Mouse (Mus musculus): Measurements from ENCODE around the gene Pla2g4b. TPM values are rescaled to one million over a fixed set of nuclear protein-coding genes. Genes with fewer than 3 reads are reported as not detected.
A peak's percentile ranks its signal among the peaks of the same experiment; 100 is the strongest.

The Pla2g4b gene
- polyA plus RNA-seq, 1 experiment: 3.3 TPM

DNA sequence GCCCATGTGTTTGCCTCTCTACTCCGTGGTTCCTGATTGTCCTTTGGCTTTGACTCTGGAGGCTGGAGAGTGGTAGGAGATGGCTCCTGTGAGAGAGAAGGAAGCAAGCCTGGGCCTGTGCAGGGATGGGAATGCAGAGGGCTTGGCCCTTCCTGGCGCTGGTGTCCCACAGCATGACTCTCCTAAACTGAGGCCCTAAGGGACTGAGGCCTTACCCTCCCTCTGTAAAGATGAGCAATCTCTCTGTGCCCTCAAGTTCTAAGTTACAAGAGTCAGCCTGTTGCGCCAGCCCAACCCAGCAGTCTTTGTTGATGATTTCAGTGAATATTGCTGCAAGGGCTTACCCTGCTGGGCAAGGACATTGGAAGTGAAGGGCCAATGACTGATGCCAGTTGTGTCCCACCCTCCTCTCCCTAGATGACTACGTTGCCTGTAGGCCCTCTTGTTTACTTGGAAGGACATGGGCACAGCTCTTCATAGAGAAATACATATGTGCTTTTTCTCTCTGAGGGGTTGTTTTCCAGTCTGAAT lies 25.5 kb upstream of the Pla2g4b start:
- H3K4me1 ChIP-seq (ENCODE audit: control insufficient read depth, insufficient read depth, low read length): no peaks in the 10 kb centered on the region; the same call in 1 of the 2 replicates
- WGBS: 77% methylated on average over 4 of the region's 4 CpGs
- no peak overlapping the region for H3K27ac ChIP-seq (ENCODE audit: control insufficient read depth, insufficient read depth, low read depth, low read length, poor library complexity)
- TF ChIP-seq POLR2A (IDR thresholded peaks at IDR 0.05; ENCODE audit: borderline replicate concordance, control insufficient read depth, low read depth, low read length) (no peak), CTCF (IDR thresholded peaks at IDR 0.05; ENCODE audit: control insufficient read depth, insufficient read depth, low read length) (no peak)
- no peak overlapping the region for H3K4me3 ChIP-seq (replicated peaks; ENCODE audit: control insufficient read depth, low read depth, low read length)

DNA sequence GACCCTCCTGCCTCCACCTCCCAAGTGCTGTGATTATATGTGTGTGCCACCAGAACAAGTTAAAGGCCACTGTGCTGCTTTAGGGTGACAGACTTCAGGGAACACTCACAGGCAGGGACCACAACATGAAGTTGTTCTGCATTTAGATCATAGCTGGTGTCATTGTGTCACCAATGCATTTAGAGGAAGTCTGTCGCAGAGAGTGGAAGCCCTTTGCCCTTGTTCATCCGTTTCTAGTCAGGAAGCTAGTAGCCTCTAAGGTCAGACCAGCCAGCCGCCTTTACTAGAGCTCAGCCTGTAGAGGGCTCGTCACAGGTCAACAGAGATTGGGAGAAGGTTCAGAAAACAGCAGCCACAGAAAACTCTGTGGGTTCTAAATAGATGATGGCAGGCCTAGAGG lies 24.5 kb upstream of the Pla2g4b start:
- H3K4me1 ChIP-seq (ENCODE audit: control insufficient read depth, insufficient read depth, low read length): no peaks in the 10 kb centered on the region; the same call in 1 of the 2 replicates
- TF ChIP-seq POLR2A (IDR thresholded peaks at IDR 0.05; ENCODE audit: borderline replicate concordance, control insufficient read depth, low read depth, low read length) (no peak), CTCF (IDR thresholded peaks at IDR 0.05; ENCODE audit: control insufficient read depth, insufficient read depth, low read length) (no peak)
- no peak overlapping the region for H3K4me3 ChIP-seq (replicated peaks; ENCODE audit: control insufficient read depth, low read depth, low read length)
- no peak overlapping the region for H3K27ac ChIP-seq (ENCODE audit: control insufficient read depth, insufficient read depth, low read depth, low read length, poor library complexity)
- 9% methylated on average over 4 of the region's 4 CpGs for WGBS

DNA sequence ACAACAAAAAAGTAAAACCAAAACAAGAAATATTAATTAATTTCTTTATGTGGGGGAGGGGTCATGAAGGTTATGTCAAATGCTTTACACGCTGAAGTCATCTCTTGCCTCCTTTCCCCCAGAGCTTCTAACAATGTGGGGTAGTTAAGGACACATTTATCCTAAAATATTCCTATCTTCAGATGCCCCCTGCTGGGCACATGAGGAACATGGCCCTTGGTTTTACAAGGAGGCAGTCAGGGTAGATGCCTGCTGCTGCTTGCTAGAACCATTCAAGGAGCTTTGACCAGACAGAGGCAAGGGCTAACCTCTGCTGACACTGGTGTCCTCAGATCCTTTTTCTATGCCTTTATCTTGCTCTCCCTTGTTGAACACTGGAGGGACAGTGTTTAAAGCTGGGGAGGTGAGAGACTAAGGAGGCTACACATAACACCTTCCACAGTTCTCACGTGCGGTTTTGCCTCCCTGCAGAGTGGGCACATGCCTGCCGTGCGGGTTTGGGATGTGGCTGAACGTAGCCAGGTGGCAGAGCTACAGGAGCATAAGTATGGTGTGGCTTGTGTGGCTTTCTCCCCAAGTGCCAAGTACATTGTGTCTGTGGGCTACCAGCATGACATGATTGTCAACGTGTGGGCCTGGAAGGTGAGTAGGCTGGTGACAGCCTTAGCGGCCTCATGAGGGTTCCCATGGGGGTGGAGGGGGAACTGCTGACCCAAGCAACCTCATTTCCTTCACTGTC lies 21.6 kb upstream of the Pla2g4b start:
- H3K27ac ChIP-seq (ENCODE audit: control insufficient read depth, insufficient read depth, low read depth, low read length, poor library complexity): no peak overlapping the region
- H3K4me3 ChIP-seq (replicated peaks; ENCODE audit: control insufficient read depth, low read depth, low read length): no peak overlapping the region
- 80% methylated on average over 8 of the region's 8 CpGs for WGBS
- no peak for TF ChIP-seq POLR2A (IDR thresholded peaks at IDR 0.05; ENCODE audit: borderline replicate concordance, control insufficient read depth, low read depth, low read length)
- TF ChIP-seq CTCF (IDR thresholded peaks at IDR 0.05; ENCODE audit: control insufficient read depth, insufficient read depth, low read length): peak; percentile 44
- H3K4me1 ChIP-seq (ENCODE audit: control insufficient read depth, insufficient read depth, low read length): no peaks in the 10 kb centered on the region; the same call in 1 of the 2 replicates

DNA sequence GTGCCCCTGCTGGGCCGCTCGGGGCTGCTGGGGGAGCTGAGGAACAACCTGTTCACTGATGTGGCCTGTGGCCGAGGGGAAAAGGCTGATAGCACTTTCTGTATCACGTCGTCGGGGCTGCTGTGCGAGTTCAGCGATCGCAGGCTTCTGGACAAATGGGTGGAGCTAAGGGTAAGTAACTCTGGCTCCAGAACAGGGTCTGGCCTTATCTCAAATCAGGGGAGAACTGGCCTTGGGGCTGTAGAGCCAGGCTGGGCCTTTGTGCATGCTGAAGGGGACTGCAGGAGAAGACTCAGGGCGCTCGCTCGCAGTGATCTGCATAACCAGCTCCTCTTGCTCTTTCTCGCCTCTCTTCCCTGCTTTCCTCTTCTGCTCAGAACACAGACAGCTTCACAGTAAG lies 20.3 kb upstream of the Pla2g4b start:
- Histone ChIP-seq H3K4me1 (ENCODE audit: control insufficient read depth, insufficient read depth, low read length) (no peaks in the 10 kb centered on the region), H3K4me3 (replicated peaks; ENCODE audit: control insufficient read depth, low read depth, low read length) (no peak overlapping the region), H3K27ac (ENCODE audit: control insufficient read depth, insufficient read depth, low read depth, low read length, poor library complexity) (no peak overlapping the region)
- TF ChIP-seq POLR2A (IDR thresholded peaks at IDR 0.05; ENCODE audit: borderline replicate concordance, control insufficient read depth, low read depth, low read length): no peak
- TF ChIP-seq CTCF (IDR thresholded peaks at IDR 0.05; ENCODE audit: control insufficient read depth, insufficient read depth, low read length): no peak
- WGBS: 82% methylated on average over 13 of the region's 13 CpGs

DNA sequence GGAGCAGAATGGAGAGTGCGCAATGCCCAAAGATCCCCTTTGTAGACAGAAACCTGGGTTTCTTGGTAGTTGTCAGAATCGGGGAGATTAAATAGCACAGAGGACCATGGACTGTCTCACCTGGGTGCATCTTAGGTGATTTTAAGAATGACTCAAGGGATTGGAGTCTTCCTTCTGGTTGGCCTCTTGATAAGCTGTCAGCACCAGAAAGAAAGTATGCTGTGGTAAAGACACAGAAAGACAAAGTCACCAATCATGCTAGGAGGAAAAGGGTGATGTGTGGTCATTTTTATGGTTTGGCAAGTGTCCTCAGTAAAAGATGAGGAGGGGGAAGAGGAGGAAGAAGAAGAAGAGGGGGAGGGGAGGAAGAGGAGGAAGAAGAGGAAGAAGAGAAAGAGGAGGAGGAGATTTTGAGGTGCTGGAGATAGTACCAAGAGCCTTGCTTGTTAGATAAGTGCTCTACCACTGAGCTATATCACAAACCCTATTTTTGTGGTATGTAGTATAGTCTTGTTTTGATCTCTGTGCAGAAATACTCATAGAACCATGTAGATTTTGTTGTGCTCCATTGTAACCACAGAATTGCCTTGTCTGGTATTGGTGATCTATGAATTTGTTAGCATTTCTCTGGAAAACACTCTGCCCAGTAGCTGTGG lies 19.3 kb upstream of the Pla2g4b start:
- Histone ChIP-seq H3K4me3 (replicated peaks; ENCODE audit: control insufficient read depth, low read depth, low read length) (no peak overlapping the region), H3K4me1 (ENCODE audit: control insufficient read depth, insufficient read depth, low read length) (no peaks in the 10 kb centered on the region), H3K27ac (ENCODE audit: control insufficient read depth, insufficient read depth, low read depth, low read length, poor library complexity) (no peak overlapping the region)
- TF ChIP-seq POLR2A (IDR thresholded peaks at IDR 0.05; ENCODE audit: borderline replicate concordance, control insufficient read depth, low read depth, low read length) (no peak), CTCF (IDR thresholded peaks at IDR 0.05; ENCODE audit: control insufficient read depth, insufficient read depth, low read length) (no peak)
- 92% methylated on average over 2 of the region's 2 CpGs for WGBS

DNA sequence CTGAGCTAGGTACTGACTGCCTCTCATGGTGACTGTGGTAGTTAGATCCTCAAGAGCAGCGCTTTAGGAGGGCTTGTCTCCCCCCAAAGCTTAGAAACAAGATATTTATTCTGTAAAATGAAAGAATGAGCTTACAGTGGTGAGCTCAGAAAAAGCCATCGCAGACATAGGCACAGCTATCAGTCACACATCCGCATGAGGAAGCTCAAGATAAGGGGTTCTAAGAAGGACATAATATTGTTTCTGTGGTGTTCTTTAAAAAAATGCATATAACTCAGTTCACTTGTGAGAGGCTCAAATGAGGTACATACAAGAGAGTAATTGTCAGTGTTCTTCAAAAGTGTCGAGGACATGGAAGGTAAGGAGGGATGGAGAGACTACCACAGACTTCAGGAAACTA lies 17.3 kb upstream of the Pla2g4b start:
- WGBS: 67% methylated on average over 4 of the region's 4 CpGs
- Histone ChIP-seq H3K4me1 (ENCODE audit: control insufficient read depth, insufficient read depth, low read length) (no peaks in the 10 kb centered on the region), H3K27ac (ENCODE audit: control insufficient read depth, insufficient read depth, low read depth, low read length, poor library complexity) (no peak overlapping the region), H3K4me3 (replicated peaks; ENCODE audit: control insufficient read depth, low read depth, low read length) (no peak overlapping the region)
- TF ChIP-seq POLR2A (IDR thresholded peaks at IDR 0.05; ENCODE audit: borderline replicate concordance, control insufficient read depth, low read depth, low read length) (no peak), CTCF (IDR thresholded peaks at IDR 0.05; ENCODE audit: control insufficient read depth, insufficient read depth, low read length) (no peak)

DNA sequence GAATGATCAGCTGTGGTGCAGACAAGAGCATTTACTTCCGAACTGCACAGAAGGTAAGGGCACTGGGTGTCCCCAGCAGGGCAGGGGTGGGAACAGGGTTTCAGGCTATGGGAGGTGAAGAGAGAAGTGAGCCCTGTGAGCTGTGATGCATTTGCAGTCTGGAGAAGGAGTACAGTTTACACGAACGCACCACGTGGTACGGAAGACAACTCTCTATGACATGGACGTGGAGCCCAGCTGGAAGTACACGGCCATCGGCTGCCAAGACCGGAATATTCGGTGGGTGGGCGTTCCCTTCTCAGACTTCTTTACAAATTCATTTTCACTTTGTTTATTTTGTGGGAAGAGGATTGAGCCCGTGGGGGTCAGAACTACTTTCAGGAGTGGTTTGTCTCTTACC lies 15.6 kb upstream of the Pla2g4b start:
- 90% methylated on average over 12 of the region's 12 CpGs for WGBS
- TF ChIP-seq POLR2A (IDR thresholded peaks at IDR 0.05; ENCODE audit: borderline replicate concordance, control insufficient read depth, low read depth, low read length) (no peak), CTCF (IDR thresholded peaks at IDR 0.05; ENCODE audit: control insufficient read depth, insufficient read depth, low read length) (no peak)
- H3K27ac ChIP-seq (ENCODE audit: control insufficient read depth, insufficient read depth, low read depth, low read length, poor library complexity): no peak overlapping the region
- H3K4me1 ChIP-seq (ENCODE audit: control insufficient read depth, insufficient read depth, low read length): no peaks in the 10 kb centered on the region
- H3K4me3 ChIP-seq (replicated peaks; ENCODE audit: control insufficient read depth, low read depth, low read length): no peak overlapping the region

DNA sequence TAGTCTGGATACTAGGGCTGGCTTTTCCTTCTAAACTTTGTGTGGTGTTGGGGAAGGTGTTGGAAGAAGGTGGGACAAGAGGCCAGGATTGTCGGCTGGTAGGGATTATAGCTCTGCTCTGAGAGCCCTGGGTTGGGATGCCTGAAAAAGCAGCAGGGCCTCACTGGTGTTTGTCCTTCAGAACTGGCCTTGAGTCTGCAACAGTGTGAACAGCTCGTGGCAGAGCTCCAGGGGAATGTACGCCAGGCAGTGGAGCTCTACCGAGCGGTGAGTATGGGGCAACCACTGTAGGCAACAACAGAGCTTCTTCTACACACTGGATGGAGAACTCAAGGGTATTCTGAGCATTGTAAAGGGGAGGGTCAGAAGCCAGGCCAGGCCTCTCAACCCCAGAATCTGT lies 8.9 kb upstream of the Pla2g4b start:
- no peak overlapping the region for H3K4me3 ChIP-seq (replicated peaks; ENCODE audit: control insufficient read depth, low read depth, low read length)
- WGBS: 80% methylated on average over 5 of the region's 5 CpGs
- H3K4me1 ChIP-seq (ENCODE audit: control insufficient read depth, insufficient read depth, low read length): peaks cover 2% of the 10 kb centered on the region; the same call in 1 of the 2 replicates
- no peak for TF ChIP-seq CTCF (IDR thresholded peaks at IDR 0.05; ENCODE audit: control insufficient read depth, insufficient read depth, low read length)
- TF ChIP-seq POLR2A (IDR thresholded peaks at IDR 0.05; ENCODE audit: borderline replicate concordance, control insufficient read depth, low read depth, low read length): no peak
- H3K27ac ChIP-seq (ENCODE audit: control insufficient read depth, insufficient read depth, low read depth, low read length, poor library complexity): no peak overlapping the region

Data from bone marrow, adult 2 months (tissue).